Mouse (Mus musculus) lung, postnatal 0 days (tissue): Measurements from ENCODE around the gene Fgf11.

Source experiments
- CTCF ChIP-seq: IDR thresholded peaks from 2 replicates; pipeline ENCODE4 v1.5.1; 2016; ENCODE audit warnings: antibody characterized with exemption, mild to moderate bottlenecking
- EP300 ChIP-seq: IDR thresholded peaks from 2 replicates; pipeline ENCODE4 v1.6.1; 2016; ENCODE audit warnings: antibody characterized with exemption, mild to moderate bottlenecking, control low read depth

- TF ChIP-seq CTCF (no peak), EP300 (no peak)
Measured at GRCm38 (mm10) chr11:69835326-69835965, 33.8 kb upstream of the Fgf11 start.
